Comparison of ENCODE assay signal across 13 mouse cellular contexts in the genomic region with DNA sequence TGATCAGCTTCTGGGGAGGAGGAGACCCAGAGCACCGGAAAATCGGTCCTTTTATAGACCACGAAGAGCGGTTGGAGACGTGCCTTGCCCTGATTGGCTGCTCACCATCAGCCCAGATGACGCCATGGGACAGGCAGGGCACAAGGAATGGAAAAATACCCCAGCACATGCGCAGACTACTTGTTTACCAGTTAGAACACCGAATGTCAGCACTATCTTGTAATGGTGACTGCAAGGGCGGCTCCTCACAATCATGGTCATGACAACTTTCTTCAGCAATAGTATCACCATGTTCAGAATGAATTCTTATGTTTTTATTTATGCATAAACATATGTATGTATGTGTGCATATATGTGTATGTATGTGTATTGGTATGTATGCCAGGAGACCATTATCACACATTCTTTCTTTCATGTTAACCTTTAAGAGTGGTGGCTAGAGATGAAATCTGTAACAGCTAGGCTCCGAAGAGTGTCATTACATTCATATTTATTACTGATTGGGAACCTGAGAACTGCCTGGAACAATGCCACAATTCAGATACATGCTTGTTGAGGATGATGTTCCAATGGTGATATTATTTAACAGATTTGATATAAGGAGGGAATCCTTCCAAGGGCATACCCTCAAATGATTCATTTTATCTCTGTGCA. TPM values are rescaled to one million over a fixed set of nuclear protein-coding genes. Genes with fewer than 3 reads are reported as not detected.
A peak's percentile ranks its signal among the peaks of the same experiment; 100 is the strongest.
DNase-seq lines count a peak whose midpoint lies in the region; ATAC-seq and TF ChIP-seq lines count a peak whose summit lies in the region.
"Not testable (repeated sequence)": the region's sequence is repeated elsewhere in the genome, so short reads cannot be mapped to it uniquely, and the experiment has no call there.
"Had no signal": no experiment of that assay in that cellular context is flagged by ENCODE, and none has a peak within 500 bp of the region (broad histone marks: within the 10 kb centered on the region; RNA-seq: fewer than 3 reads in every experiment).

No protein-coding gene starts in this region.

- DNase-seq in CD4-positive, CD25-positive, alpha-beta regulatory T cell, adult 2 months (ENCODE audit: low read depth, low spot score) = peak; percentile 5
- peak; percentile 12 for DNase-seq in embryo, embryonic 10.5 days (ENCODE audit: low spot score)
- DNase-seq in gastrocnemius, postnatal 10 days = peak; percentile 5
- DNase-seq in liver, postnatal 0 days = peak; percentile 12
- peak; percentile 6 for DNase-seq in neural tube, embryonic 11.5 days (ENCODE audit: low spot score)
- DNase-seq in thymus, postnatal 14 days = peak; percentile 8

- H3K27ac ChIP-seq in hindbrain, embryonic 12.5 days; kidney, embryonic 14.5 days (ENCODE audit: low read depth, low read length); liver, postnatal 0 days (ENCODE audit: low read depth); neural tube, embryonic 11.5 days (ENCODE audit: low read depth, low read length): not testable (repeated sequence)

- not testable (repeated sequence) for H3K36me3 ChIP-seq in hindbrain, embryonic 12.5 days; kidney, embryonic 14.5 days (ENCODE audit: control insufficient read depth, insufficient read depth, low read length); liver, postnatal 0 days (replicated peaks; ENCODE audit: insufficient read depth, low read length); neural tube, embryonic 11.5 days (ENCODE audit: control insufficient read depth, insufficient read depth, low read length)

- 86% methylated on average over 10 of the region's 10 CpGs for WGBS in hindbrain, embryonic 12.5 days
- 80% methylated on average over 10 of the region's 10 CpGs for WGBS in kidney, embryonic 14.5 days
- 74% methylated on average over 10 of the region's 10 CpGs for WGBS in liver, postnatal 0 days (ENCODE audit: insufficient replicate concordance)
- 86% methylated on average over 10 of the region's 10 CpGs for WGBS in neural tube, embryonic 11.5 days

- not testable (repeated sequence) for TF ChIP-seq CTCF in liver, postnatal 0 days (IDR thresholded peaks at IDR 0.05; ENCODE audit: low read depth)

- peak; percentile 70 for ATAC-seq in hindbrain, embryonic 12.5 days (ENCODE audit: low FRiP score)
- 0 out of 2 replicates have a peak, but pooled peaks have one; percentile 60 for ATAC-seq in kidney, embryonic 14.5 days (ENCODE audit: low FRiP score, low TSS enrichment)
- peak; percentile 50 for ATAC-seq in liver, postnatal 0 days
- ATAC-seq in neural tube, embryonic 11.5 days (ENCODE audit: insufficient read depth, low FRiP score, low TSS enrichment) = peak; percentile 63

- not testable (repeated sequence) for H3K27me3 ChIP-seq in hindbrain, embryonic 12.5 days; kidney, embryonic 14.5 days (ENCODE audit: control insufficient read depth, insufficient read depth, low read length); liver, postnatal 0 days (ENCODE audit: insufficient read depth, low read length); neural tube, embryonic 11.5 days (ENCODE audit: control insufficient read depth, insufficient read depth, low read length)

- not testable (repeated sequence) for H3K9ac ChIP-seq in hindbrain, embryonic 12.5 days; kidney, embryonic 14.5 days (ENCODE audit: low read depth, low read length); liver, postnatal 0 days (replicated peaks); neural tube, embryonic 11.5 days (ENCODE audit: low read length)

- H3K4me1 ChIP-seq in hindbrain, embryonic 12.5 days; kidney, embryonic 14.5 days (ENCODE audit: control insufficient read depth, insufficient read depth, low read length); liver, postnatal 0 days (ENCODE audit: insufficient read depth); neural tube, embryonic 11.5 days (ENCODE audit: control insufficient read depth, insufficient read depth, low read length): not testable (repeated sequence)

- H3K9me3 ChIP-seq in hindbrain, embryonic 12.5 days (replicated peaks) = peaks cover 13% of the 10 kb centered on the region
- not testable (repeated sequence) for H3K9me3 ChIP-seq in kidney, embryonic 14.5 days (ENCODE audit: control insufficient read depth, low read length); liver, postnatal 0 days (ENCODE audit: low read length); neural tube, embryonic 11.5 days (ENCODE audit: control insufficient read depth, low read length)

- TF ChIP-seq EP300 in liver, postnatal 0 days (IDR thresholded peaks at IDR 0.05; ENCODE audit: low read depth) = not testable (repeated sequence)

- not testable (repeated sequence) for H3K4me3 ChIP-seq in hindbrain, embryonic 12.5 days; kidney, embryonic 14.5 days (ENCODE audit: low read length); liver, postnatal 0 days (ENCODE audit: low read depth, low read length); neural tube, embryonic 11.5 days (ENCODE audit: low read depth, low read length)

- not testable (repeated sequence) for H3K4me2 ChIP-seq in hindbrain, embryonic 12.5 days (replicated peaks); kidney, embryonic 14.5 days (replicated peaks; ENCODE audit: low read depth, low read length); liver, postnatal 0 days (ENCODE audit: low read depth, low read length); neural tube, embryonic 11.5 days (ENCODE audit: low read depth)

RNA-seq across cellular contexts. Expression of a gene that starts 11.4 kb away (rescaled TPM):
- total RNA-seq in gastrocnemius, postnatal 10 days (2021) = under 1 TPM in 1 of 2 experiments, not detected in 1; 0.29 TPM
- polyA plus RNA-seq in hindbrain, embryonic 12.5 days (2016; fragmentation: Nextera tagmentation; extraction: Ambion mirVana) = 0.06 TPM in 1 of 2 replicates, not detected in the other
- not detected in 2 replicates for polyA plus RNA-seq in kidney, embryonic 14.5 days (2014; fragmentation: Nextera tagmentation; extraction: Ambion mirVana)
- not detected in 2 replicates for polyA plus RNA-seq in liver, postnatal 0 days (2015; fragmentation: Nextera tagmentation; extraction: Ambion mirVana)
- not detected in 2 replicates for polyA plus RNA-seq in neural tube, embryonic 11.5 days (2014; fragmentation: Nextera tagmentation; extraction: Ambion mirVana)
- total RNA-seq: layer of hippocampus, adult 18-20 months; left cerebral cortex, postnatal 14 days; megakaryocyte, adult 5-6 weeks had no signal
- polyA plus RNA-seq: cortical plate, adult 2 months; frontal cortex, adult 2 months had no signal
